8 mouse cellular contexts compared by ENCODE assay signal in genomic region chrX:12916684-12917083, GRCm38 (mm10).
DNase-seq lines count a peak whose midpoint lies in the region; ATAC-seq and TF ChIP-seq lines count a peak whose summit lies in the region.

No protein-coding gene starts in this region.

- 33% methylated on average over 11 of the region's 11 CpGs for WGBS in kidney, postnatal 0 days
- 41% methylated on average over 11 of the region's 11 CpGs for WGBS in stomach, embryonic 14.5 days

- H3K4me2 ChIP-seq in kidney, postnatal 0 days (ENCODE audit: low read length): peak overlapping the region; percentile 39
- H3K4me2 ChIP-seq in stomach, embryonic 14.5 days (replicated peaks; ENCODE audit: low read depth, low read length): peak overlapping the region; percentile 28

- H3K27me3 ChIP-seq in kidney, postnatal 0 days (ENCODE audit: insufficient read depth, low read length): no peaks in the 10 kb centered on the region
- no peaks in the 10 kb centered on the region for H3K27me3 ChIP-seq in stomach, embryonic 14.5 days (ENCODE audit: control insufficient read depth, insufficient read depth, low read length)

- no peaks in the 10 kb centered on the region for H3K9me3 ChIP-seq in kidney, postnatal 0 days (replicated peaks; ENCODE audit: low read length)
- no peaks in the 10 kb centered on the region for H3K9me3 ChIP-seq in stomach, embryonic 14.5 days (ENCODE audit: control insufficient read depth, low read depth, low read length)

- no peak overlapping the region for H3K27ac ChIP-seq in kidney, postnatal 0 days
- no peak overlapping the region for H3K27ac ChIP-seq in stomach, embryonic 14.5 days (ENCODE audit: low read length)

- H3K36me3 ChIP-seq in kidney, postnatal 0 days (ENCODE audit: insufficient read depth, low read length): no peaks in the 10 kb centered on the region
- no peaks in the 10 kb centered on the region for H3K36me3 ChIP-seq in stomach, embryonic 14.5 days (ENCODE audit: control insufficient read depth, insufficient read depth, low read length)

- no peak overlapping the region for H3K9ac ChIP-seq in kidney, postnatal 0 days (ENCODE audit: low read depth, low read length)
- no peak overlapping the region for H3K9ac ChIP-seq in stomach, embryonic 14.5 days (replicated peaks; ENCODE audit: low read depth, low read length)

- H3K4me3 ChIP-seq in kidney, postnatal 0 days (replicated peaks; ENCODE audit: low read depth, low read length): no peak overlapping the region
- H3K4me3 ChIP-seq in stomach, embryonic 14.5 days (ENCODE audit: low read depth, low read length): no peak overlapping the region; the same call in 1 of the 2 replicates

- peak; percentile 17 for DNase-seq in adrenal gland, postnatal 14 days
- no peak for DNase-seq in adrenal gland, postnatal 25 days
- peak; percentile 9 for DNase-seq in ovary, adult 18-20 months (ENCODE audit: low spot score)
- DNase-seq in ovary, postnatal 10 days (ENCODE audit: low spot score): no peak
- no peak for DNase-seq in kidney, postnatal 0 days (ENCODE audit: low spot score)
- DNase-seq in cerebellum, adult 11 months: no peak

- no peaks in the 10 kb centered on the region for H3K4me1 ChIP-seq in kidney, postnatal 0 days (replicated peaks; ENCODE audit: insufficient read depth, low read length)
- H3K4me1 ChIP-seq in stomach, embryonic 14.5 days (ENCODE audit: control insufficient read depth, insufficient read depth, low read length): no peaks in the 10 kb centered on the region

- no peak for TF ChIP-seq CTCF in kidney, postnatal 0 days (IDR thresholded peaks at IDR 0.05; ENCODE audit: low read depth)

- no peak; the same call in 1 of the 2 replicates for ATAC-seq in kidney, postnatal 0 days (replicated peaks; ENCODE audit: low FRiP score, low read depth)
- ATAC-seq in stomach, embryonic 14.5 days (ENCODE audit: insufficient number of reproducible peaks, insufficient read depth, low FRiP score, low read depth): no peak
- ATAC-seq in megakaryocyte progenitor cell, adult 5-6 weeks (replicated peaks; ENCODE audit: poor library complexity): no peak

Comparison
In these comparisons a context has a peak if more than half of its experiments do, and no peak if none do; other contexts are left out.
1. DNase-seq: peak in adrenal gland, postnatal 14 days (single experiment) and ovary, adult 18-20 months (single experiment); none in adrenal gland, postnatal 25 days (single experiment), ovary, postnatal 10 days (single experiment), kidney, postnatal 0 days (single experiment) and cerebellum, adult 11 months (single experiment).